Mouse (Mus musculus): Measurements from ENCODE around the gene Gpx3. TPM values are rescaled to one million over a fixed set of nuclear protein-coding genes. Genes with fewer than 3 reads are reported as not detected.
"Not testable (repeated sequence)": the region's sequence is repeated elsewhere in the genome, so short reads cannot be mapped to it uniquely, and the experiment has no call there.

The Gpx3 gene
- 181 and 202 TPM in 2 replicates for polyA plus RNA-seq (2015; fragmentation: Nextera tagmentation; extraction: Ambion mirVana)

- peak; percentile 90 for ATAC-seq (ENCODE audit: low read depth)
- Histone ChIP-seq H3K4me1 (replicated peaks; ENCODE audit: control insufficient read depth, insufficient read depth, low read length) (peaks cover 17% of the 10 kb centered on the region), H3K4me3 (ENCODE audit: low read length) (peak within 1 kb of the TSS; percentile 64), H3K4me2 (ENCODE audit: low read depth, low read length) (peak within 1 kb of the TSS; percentile 90), H3K9ac (ENCODE audit: low read length) (peak within 1 kb of the TSS; percentile 71), H3K27me3 (ENCODE audit: control insufficient read depth, insufficient read depth, low read depth, low read length) (no peaks in the 10 kb centered on the region), H3K27ac (ENCODE audit: low read length) (no peak within 1 kb of the TSS; the same call in 1 of the 2 replicates), H3K36me3 (ENCODE audit: control insufficient read depth, insufficient read depth, low read length) (no peaks in the 10 kb centered on the region), H3K9me3 (ENCODE audit: control insufficient read depth, low read length) (no peaks in the 10 kb centered on the region)
- WGBS, result 12% methylated on average over 42 of the region's 45 CpGs
These were observed at the start of gene Gpx3 for GRCm38 (mm10) chr11:54902333-54903323. Gpx3 (plus strand) TSS chr11:54902453.

- WGBS, result 93% methylated on average over 11 of the region's 12 CpGs
- H3K4me3 ChIP-seq (ENCODE audit: low read length); H3K4me2 ChIP-seq (ENCODE audit: low read depth, low read length); H3K9me3 ChIP-seq (ENCODE audit: control insufficient read depth, low read length); H3K4me1 ChIP-seq (replicated peaks; ENCODE audit: control insufficient read depth, insufficient read depth, low read length); H3K36me3 ChIP-seq (ENCODE audit: control insufficient read depth, insufficient read depth, low read length); H3K27me3 ChIP-seq (ENCODE audit: control insufficient read depth, insufficient read depth, low read depth, low read length); H3K9ac ChIP-seq (ENCODE audit: low read length); H3K27ac ChIP-seq (ENCODE audit: low read length); ATAC-seq (ENCODE audit: low read depth): not testable (repeated sequence)
These were observed 43.4 kb upstream of the Gpx3 start for GRCm38 (mm10) chr11:54858880-54859279.

- Histone ChIP-seq H3K27me3 (ENCODE audit: control insufficient read depth, insufficient read depth, low read depth, low read length) (no peaks in the 10 kb centered on the region), H3K9me3 (ENCODE audit: control insufficient read depth, low read length) (no peaks in the 10 kb centered on the region), H3K9ac (ENCODE audit: low read length) (peak overlapping the region; percentile 81), H3K36me3 (ENCODE audit: control insufficient read depth, insufficient read depth, low read length) (no peaks in the 10 kb centered on the region), H3K4me1 (replicated peaks; ENCODE audit: control insufficient read depth, insufficient read depth, low read length) (peaks cover 7% of the 10 kb centered on the region), H3K4me2 (ENCODE audit: low read depth, low read length) (peak overlapping the region; percentile 90), H3K4me3 (ENCODE audit: low read length) (peak overlapping the region; percentile 85), H3K27ac (ENCODE audit: low read length) (no peak overlapping the region)
- ATAC-seq (ENCODE audit: low read depth), result no peak
- WGBS, result 19% methylated on average over 11 of the region's 11 CpGs
These were observed 42.7 kb upstream of the Gpx3 start for GRCm38 (mm10) chr11:54859322-54860165.

GRCm38 (mm10) chr11:54860256-54861038 lies 41.8 kb upstream of the Gpx3 start, which contains the start of gene Lyrm7:
Lyrm7 (minus strand) TSS chr11:54860916.
- peak within 1 kb of the TSS; percentile 90 for H3K4me2 ChIP-seq (ENCODE audit: low read depth, low read length)
- H3K27me3 ChIP-seq (ENCODE audit: control insufficient read depth, insufficient read depth, low read depth, low read length), result no peaks in the 10 kb centered on the region
- peak within 1 kb of the TSS; percentile 81 for H3K9ac ChIP-seq (ENCODE audit: low read length)
- H3K4me3 ChIP-seq (ENCODE audit: low read length), result peak within 1 kb of the TSS; percentile 85
- WGBS, result under 1% methylated on average over 42 of the region's 42 CpGs
- H3K36me3 ChIP-seq (ENCODE audit: control insufficient read depth, insufficient read depth, low read length), result no peaks in the 10 kb centered on the region
- peaks cover 8% of the 10 kb centered on the region for H3K4me1 ChIP-seq (replicated peaks; ENCODE audit: control insufficient read depth, insufficient read depth, low read length)
- H3K27ac ChIP-seq (ENCODE audit: low read length), result peak within 1 kb of the TSS; percentile 83
- ATAC-seq (ENCODE audit: low read depth), result peak; percentile 99
- no peaks in the 10 kb centered on the region for H3K9me3 ChIP-seq (ENCODE audit: control insufficient read depth, low read length)

GRCm38 (mm10) chr11:54861471-54862420 lies 40.5 kb upstream of the Gpx3 start:
- no peak overlapping the region for H3K4me3 ChIP-seq (ENCODE audit: low read length)
- WGBS, result 84% methylated on average over 5 of the region's 5 CpGs
- no peaks in the 10 kb centered on the region for H3K9me3 ChIP-seq (ENCODE audit: control insufficient read depth, low read length)
- no peaks in the 10 kb centered on the region for H3K27me3 ChIP-seq (ENCODE audit: control insufficient read depth, insufficient read depth, low read depth, low read length)
- no peak overlapping the region; the same call in 1 of the 2 replicates for H3K4me2 ChIP-seq (ENCODE audit: low read depth, low read length)
- no peaks in the 10 kb centered on the region for H3K36me3 ChIP-seq (ENCODE audit: control insufficient read depth, insufficient read depth, low read length)
- no peak for ATAC-seq (ENCODE audit: low read depth)
- H3K9ac ChIP-seq (ENCODE audit: low read length), result no peak overlapping the region
- H3K4me1 ChIP-seq (replicated peaks; ENCODE audit: control insufficient read depth, insufficient read depth, low read length), result peaks cover 10% of the 10 kb centered on the region
- no peak overlapping the region for H3K27ac ChIP-seq (ENCODE audit: low read length)

- peaks cover 18% of the 10 kb centered on the region for H3K4me1 ChIP-seq (replicated peaks; ENCODE audit: control insufficient read depth, insufficient read depth, low read length)
- H3K27me3 ChIP-seq (ENCODE audit: control insufficient read depth, insufficient read depth, low read depth, low read length), result no peaks in the 10 kb centered on the region
- no peak overlapping the region for H3K4me3 ChIP-seq (ENCODE audit: low read length)
- no peaks in the 10 kb centered on the region for H3K36me3 ChIP-seq (ENCODE audit: control insufficient read depth, insufficient read depth, low read length)
- ATAC-seq (ENCODE audit: low read depth), result no peak
- H3K9ac ChIP-seq (ENCODE audit: low read length), result 0 out of 2 replicates have a peak overlapping the region, but pooled peaks have one; percentile 37
- no peak overlapping the region for H3K27ac ChIP-seq (ENCODE audit: low read length)
- 41% methylated on average over 10 of the region's 10 CpGs for WGBS
- no peak overlapping the region for H3K4me2 ChIP-seq (ENCODE audit: low read depth, low read length)
- no peaks in the 10 kb centered on the region for H3K9me3 ChIP-seq (ENCODE audit: control insufficient read depth, low read length)
These were observed 39.4 kb upstream of the Gpx3 start for GRCm38 (mm10) chr11:54862621-54863520.

GRCm38 (mm10) chr11:54865330-54866085 lies 36.7 kb upstream of the Gpx3 start:
- ATAC-seq (ENCODE audit: low read depth), result no peak
- Histone ChIP-seq H3K9me3 (ENCODE audit: control insufficient read depth, low read length) (no peaks in the 10 kb centered on the region), H3K27me3 (ENCODE audit: control insufficient read depth, insufficient read depth, low read depth, low read length) (no peaks in the 10 kb centered on the region), H3K27ac (ENCODE audit: low read length) (peak overlapping the region; percentile 74), H3K4me3 (ENCODE audit: low read length) (peak overlapping the region; percentile 67), H3K4me1 (replicated peaks; ENCODE audit: control insufficient read depth, insufficient read depth, low read length) (peaks cover 14% of the 10 kb centered on the region), H3K4me2 (ENCODE audit: low read depth, low read length) (peak overlapping the region; percentile 70), H3K36me3 (ENCODE audit: control insufficient read depth, insufficient read depth, low read length) (peaks cover 7% of the 10 kb centered on the region; the same call in 1 of the 2 replicates), H3K9ac (ENCODE audit: low read length) (peak overlapping the region; percentile 95)
- 62% methylated on average over 6 of the region's 6 CpGs for WGBS
